Mouse (Mus musculus): ENCODE results near the gene Adam1a.
A peak's percentile ranks its signal among the peaks of the same experiment; 100 is the strongest.
"Not testable (repeated sequence)": the region's sequence is repeated elsewhere in the genome, so short reads cannot be mapped to it uniquely, and the experiment has no call there.

Adam1a gene

DNA sequence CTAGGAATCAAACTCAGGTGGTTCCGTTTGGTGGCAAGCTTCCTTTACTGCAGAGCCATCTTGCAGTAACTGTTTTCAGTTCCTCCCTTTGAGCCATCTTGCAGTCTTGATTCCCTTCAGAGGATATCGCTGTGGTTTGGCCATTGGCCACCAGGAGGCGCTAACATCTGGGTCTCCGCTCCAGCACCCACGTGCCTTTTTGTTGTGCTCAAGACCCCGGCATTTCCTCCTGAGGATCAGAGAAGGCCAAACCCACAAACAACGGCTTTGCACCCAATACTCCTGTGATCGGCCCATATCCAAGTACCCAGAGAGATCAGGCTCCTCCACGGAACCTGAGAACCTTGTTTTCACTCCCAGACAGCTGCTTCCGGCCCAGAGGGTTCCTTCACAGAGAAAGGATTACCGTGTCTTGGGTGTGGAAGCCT lies 19.2 kb upstream of the Adam1a start:
- peak; percentile 93 for DNase-seq (ENCODE audit: low read depth, low spot score)

DNA sequence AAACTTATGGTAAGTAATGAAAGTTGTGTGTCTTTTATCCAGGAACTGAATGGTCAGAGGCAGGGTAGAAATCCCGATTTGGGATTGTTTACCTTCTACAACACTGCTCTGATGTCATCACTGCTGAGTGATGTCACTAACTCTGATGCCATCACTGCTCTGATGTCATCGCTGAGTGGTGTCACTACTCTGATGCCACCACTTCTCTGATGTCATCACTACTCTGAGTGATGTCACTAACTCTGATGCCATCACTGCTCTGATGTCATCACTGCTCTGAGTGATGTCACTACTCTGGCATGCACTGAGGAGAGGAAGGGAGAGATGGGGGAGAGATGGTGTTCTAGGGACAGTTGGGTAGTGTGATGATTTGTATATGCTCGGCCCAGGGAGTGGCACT lies 17.2 kb upstream of the Adam1a start:
- no peak for DNase-seq (ENCODE audit: low read depth, low spot score)

- DNase-seq (ENCODE audit: low read depth, low spot score), result no peak
Measured at GRCm38 (mm10) chr5:121549196-121549595, 3.9 kb upstream of the Adam1a start.

GRCm38 (mm10) chr5:121547084-121547483 lies 1.8 kb upstream of the Adam1a start:
- DNase-seq (ENCODE audit: low read depth, low spot score), result no peak

DNA sequence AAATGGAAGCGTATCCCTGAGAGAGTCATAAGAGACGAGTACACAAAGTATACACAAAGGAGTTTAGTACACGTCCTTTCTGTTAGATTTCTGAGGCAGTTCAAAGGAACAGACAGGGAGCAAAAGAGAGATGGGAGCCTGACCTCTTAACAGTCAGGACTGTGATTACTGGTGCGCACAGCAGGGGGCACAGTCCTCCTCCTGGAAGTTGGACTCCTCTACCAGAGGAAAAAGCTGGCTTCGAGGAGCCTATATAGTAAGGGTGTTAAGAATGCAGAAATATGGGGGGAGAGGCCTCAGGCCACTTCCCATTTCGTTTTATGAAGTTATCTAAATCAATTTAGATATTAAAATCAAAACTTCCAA lies 1.2 kb upstream of the Adam1a start:
- peak; percentile 56 for DNase-seq (ENCODE audit: low read depth, low spot score)

DNA sequence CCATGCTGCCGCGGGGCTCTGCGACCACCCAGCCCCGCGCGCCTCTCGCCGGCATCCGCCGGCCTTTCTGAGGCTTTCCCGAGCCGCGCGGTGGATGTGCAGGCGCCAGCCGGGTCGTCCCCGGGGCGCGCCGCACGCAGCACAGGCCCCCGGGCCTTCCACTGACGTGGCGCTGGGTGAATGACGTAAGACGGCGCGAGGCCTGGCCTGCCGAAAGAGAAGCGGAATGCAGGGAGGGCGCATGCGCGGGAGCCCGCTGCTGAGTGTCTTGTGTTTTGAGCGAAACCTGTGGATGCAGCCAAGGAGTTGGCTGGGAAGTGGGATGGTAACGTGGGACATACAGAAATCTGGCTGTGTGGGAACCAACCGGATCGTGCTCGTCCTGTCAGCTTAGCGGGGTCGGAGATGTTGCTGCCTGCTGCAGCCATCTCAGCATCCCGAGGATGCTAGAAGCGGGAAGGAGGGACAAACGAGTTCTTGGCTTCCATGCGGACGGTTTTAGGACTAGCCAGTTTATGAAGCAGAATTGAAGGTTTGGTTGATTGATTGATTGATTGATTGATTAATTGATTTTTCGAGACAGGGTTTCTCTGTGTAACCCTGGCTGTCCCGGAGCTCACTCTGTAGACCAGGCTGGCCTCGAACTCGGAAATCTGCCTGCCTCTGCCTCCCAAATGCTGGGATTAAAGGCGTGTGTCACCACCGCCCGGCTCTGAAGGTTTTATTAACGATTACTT lies 679 bp upstream of the Adam1a start, which contains the start of gene Mapkapk5:
Mapkapk5 (minus strand) TSS at position 113 of the 737 bp plus-strand sequence.
- peak; percentile 96 for DNase-seq (ENCODE audit: low read depth, low spot score)

- peak; percentile 17 for DNase-seq (ENCODE audit: low read depth, low spot score)
Measured at GRCm38 (mm10) chr5:121543370-121543769, 1.9 kb downstream of the Adam1a start.

GRCm38 (mm10) chr5:121541235-121541634 lies 4.0 kb downstream of the Adam1a start:
- DNase-seq (ENCODE audit: low read depth, low spot score), result peak; percentile 35

- DNase-seq (ENCODE audit: low read depth, low spot score), result no peak
Measured at GRCm38 (mm10) chr5:121540066-121540465, 5.2 kb downstream of the Adam1a start.

- DNase-seq (ENCODE audit: low read depth, low spot score), result no peak
Measured at GRCm38 (mm10) chr5:121537588-121537987, 7.7 kb downstream of the Adam1a start.

DNA sequence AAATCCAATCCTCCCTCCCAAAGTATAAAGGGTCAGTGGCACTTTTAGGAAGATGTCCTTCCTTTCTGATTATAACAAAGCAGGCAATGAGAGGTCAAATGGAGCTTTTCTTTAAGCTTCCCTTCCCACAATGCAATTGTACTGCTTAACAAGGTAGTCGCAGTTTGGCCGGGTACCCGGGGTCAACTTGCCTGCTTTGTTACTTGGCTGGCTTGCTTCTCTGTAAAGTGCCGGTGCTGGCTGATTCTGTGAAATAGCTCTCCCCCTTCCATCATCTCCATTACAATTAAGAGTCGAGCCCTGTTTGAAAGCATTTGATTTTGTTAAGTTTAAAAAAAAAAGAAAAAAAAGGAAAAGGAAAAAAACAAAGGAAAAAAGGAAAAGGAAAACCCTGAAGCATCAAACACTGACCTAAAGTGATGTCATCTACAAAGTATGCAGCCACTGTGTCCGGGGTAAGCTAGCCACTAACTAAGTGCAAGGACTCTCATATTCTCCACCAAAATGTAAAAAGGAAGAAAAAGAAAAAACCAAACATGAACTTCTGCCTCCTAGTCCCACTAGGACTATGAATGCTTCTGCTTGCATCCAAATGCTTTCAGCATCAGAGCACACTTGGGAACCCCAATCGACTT lies 8.2 kb downstream of the Adam1a start:
- DNase-seq (ENCODE audit: low read depth, low spot score), result no peak

- no peak for DNase-seq (ENCODE audit: low read depth, low spot score)
Measured at GRCm38 (mm10) chr5:121535116-121535515, 10.2 kb downstream of the Adam1a start.

DNA sequence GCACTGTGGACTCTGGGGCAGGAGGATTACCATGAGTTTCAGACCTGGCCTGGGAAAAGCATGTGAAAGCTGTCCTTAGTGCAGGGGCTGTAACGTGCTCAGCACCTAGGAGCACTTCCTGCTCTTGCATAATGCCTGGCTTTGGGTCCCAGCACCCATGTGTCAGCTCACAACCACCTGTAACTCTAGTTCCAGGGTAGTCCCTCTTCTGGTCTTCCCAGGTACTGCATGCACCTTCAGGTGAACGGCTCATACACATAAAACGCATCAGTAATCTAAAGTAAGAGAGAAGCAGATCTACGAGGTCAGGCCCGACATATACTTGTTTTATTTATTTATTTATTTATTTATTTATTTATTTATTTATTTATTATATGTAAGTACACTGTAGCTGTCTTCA lies 10.8 kb downstream of the Adam1a start:
- DNase-seq (ENCODE audit: low read depth, low spot score), result peak; percentile 49

DNA sequence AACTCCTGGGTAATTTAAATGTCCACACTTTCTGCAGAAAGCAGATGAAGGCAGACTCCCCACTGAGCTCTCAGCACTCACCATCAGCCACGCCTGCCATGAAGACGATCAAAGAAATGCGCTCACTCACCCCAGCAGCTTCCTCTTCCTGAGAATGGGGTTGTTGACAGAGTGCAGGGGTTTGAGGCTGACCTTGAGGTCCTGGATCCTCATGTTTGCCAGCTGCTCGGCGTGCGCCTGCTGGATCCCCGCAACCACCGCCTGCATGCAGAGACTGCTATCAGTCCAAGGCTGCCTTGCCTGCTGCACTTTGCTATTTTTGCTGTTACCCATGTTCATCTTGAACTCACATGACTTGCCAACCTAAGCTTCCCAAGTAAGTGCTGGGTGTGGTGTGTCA lies 18.3 kb downstream of the Adam1a start:
- DNase-seq (ENCODE audit: low read depth, low spot score), result no peak

GRCm38 (mm10) chr5:121526526-121526925 lies 18.8 kb downstream of the Adam1a start:
- no peak for DNase-seq (ENCODE audit: low read depth, low spot score)

DNA sequence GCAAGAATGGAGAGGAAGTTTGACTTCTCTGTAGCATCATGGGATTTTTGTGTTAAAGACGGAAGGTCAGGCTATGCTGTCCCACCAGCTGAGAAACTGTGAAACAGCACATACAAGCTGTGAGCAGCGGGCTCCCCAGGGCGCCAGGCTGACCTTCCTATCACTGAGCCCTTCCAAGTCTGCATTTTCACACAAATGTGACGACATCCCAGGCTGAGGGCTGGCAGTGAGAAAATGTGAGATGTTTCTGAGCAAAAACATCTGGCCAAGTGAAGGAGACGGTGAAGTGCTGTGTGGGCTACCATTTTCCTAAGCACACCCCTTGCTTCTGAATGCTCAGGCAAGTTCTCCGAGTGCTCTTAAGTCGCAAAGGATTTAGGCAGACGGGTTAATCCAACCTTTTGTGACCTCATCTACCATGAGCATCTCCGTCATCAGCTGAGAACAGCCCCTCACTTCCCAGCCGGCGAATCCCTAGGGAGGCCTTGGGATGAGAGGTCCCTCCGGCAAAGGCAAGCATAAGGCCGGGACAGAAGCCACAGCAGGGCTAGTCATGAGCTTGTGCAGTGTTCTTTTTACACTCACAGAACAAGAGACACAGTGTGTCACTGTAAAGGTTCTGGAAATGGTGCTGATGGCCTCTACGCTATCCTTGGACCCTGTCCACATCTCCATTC lies 19.4 kb downstream of the Adam1a start:
- no peak for DNase-seq (ENCODE audit: low read depth, low spot score)

GRCm38 (mm10) chr5:121519758-121520157 lies 25.5 kb downstream of the Adam1a start:
- not testable (repeated sequence) for DNase-seq (ENCODE audit: low read depth, low spot score)

DNA sequence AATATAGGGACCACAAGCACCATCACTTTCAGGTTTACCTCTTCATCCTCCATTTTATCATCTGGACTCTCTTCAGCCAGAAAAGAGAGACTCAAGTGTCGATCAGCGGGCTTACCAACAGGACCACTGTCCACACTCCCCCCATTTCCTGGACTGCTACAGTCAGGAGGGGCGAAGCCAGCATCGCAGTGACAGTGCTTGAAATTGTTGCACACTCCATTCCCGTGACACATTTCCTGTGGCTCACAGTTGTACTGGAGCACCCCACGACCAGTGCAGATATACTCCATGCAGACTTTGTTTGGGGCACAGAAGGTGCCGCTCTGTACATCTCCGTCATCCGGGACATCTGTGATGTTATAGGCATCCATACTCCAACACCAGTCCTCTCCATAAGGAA lies 26.3 kb downstream of the Adam1a start:
- DNase-seq (ENCODE audit: low read depth, low spot score), result no peak

DNA sequence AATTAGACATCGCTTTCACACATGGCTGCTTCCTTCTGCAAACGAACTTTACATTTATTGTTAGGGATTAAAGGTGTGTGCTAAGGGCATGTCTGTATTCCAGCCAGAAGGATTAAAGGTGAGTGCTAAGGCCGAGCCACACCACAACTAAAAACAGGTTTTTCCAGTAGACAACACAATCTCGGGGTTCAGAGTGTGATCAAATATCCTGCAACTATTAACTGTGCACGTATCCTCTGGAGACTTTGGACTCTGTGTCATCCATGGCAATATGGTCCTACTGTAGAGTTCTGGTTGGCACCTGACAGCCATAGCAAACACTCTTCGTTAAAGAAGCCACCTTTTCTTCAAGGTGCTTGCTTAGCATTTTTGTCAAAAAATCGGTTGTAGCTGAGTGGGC lies 35.3 kb downstream of the Adam1a start:
- DNase-seq (ENCODE audit: low read depth, low spot score), result no peak

DNA sequence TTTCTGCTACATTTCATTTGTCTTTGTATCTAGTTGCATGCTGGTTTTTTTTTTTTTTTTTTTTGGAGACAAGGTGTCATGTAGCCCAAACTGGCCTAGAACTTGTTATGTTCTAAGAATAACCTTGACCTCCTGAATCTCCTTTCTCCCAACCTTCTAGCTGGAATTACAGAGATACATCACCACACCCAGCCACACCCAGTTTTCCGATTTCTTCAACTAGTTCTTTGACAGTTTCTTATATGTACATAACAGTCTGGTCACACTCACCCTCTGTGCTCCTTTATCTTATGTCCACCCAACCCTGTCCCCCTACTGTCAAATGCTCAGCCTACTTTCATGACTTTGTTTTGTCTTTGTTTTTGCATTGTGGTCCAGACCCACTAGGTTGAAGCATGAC lies 38.4 kb downstream of the Adam1a start:
- no peak for DNase-seq (ENCODE audit: low read depth, low spot score)

DNA sequence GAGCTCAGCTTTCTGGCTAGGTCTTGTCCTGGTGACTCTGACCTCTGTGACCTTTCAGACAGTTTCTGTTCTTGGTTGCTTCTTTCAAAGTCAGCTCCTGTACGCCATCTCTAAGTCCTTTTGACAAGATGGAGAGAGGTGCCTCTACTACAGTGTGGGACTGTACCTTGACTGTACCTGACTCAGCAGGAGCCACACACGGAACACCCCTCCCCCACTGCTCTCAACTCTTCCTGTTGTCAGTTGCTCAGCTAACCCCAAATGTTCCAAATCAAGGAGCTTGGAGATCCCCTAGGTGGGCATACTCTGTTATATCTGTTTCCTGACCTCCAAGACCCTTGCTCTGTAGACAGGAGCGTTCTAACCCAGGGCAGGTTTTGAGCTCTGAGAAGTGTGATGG lies 42.1 kb downstream of the Adam1a start, which contains the start of gene Adam1b:
Adam1b (minus strand) TSS at position 205 of the 400 bp plus-strand sequence.
- DNase-seq (ENCODE audit: low read depth, low spot score), result no peak

DNA sequence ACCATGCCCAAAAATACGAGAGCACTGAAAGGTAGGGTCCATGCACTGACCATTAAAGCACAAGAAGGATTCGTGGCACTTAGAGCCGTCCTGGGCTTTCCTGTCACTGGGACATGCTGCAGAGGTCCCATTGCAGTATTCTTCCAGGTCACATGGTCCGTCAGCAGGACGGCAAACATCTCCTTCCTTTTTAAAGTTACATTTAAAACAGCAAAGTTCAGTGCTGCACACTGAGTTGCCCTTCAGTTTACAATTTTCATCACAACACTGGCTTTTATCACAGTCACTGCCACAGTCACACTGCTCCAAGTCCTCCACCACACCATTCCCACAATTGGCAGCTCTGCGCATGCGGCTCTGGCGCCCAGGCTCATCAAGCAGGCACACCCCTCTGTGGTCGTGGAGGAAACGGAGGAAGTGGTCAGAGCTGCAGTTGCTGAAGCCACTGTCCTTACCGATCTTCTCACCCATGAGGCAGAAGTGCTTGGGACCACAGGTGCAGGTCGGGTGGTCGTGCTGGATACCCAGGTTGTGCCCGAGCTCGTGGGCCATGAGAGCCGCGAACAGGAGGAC lies 43.8 kb downstream of the Adam1a start:
- not testable (repeated sequence) for DNase-seq (ENCODE audit: low read depth, low spot score)
